Mouse (Mus musculus): Measurements from ENCODE around the gene Mrnip. TPM values are rescaled to one million over a fixed set of nuclear protein-coding genes. Genes with fewer than 3 reads are reported as not detected.

Mrnip gene
- total RNA-seq, 1 experiment from 2014 or later, result 15.0 TPM

DNA sequence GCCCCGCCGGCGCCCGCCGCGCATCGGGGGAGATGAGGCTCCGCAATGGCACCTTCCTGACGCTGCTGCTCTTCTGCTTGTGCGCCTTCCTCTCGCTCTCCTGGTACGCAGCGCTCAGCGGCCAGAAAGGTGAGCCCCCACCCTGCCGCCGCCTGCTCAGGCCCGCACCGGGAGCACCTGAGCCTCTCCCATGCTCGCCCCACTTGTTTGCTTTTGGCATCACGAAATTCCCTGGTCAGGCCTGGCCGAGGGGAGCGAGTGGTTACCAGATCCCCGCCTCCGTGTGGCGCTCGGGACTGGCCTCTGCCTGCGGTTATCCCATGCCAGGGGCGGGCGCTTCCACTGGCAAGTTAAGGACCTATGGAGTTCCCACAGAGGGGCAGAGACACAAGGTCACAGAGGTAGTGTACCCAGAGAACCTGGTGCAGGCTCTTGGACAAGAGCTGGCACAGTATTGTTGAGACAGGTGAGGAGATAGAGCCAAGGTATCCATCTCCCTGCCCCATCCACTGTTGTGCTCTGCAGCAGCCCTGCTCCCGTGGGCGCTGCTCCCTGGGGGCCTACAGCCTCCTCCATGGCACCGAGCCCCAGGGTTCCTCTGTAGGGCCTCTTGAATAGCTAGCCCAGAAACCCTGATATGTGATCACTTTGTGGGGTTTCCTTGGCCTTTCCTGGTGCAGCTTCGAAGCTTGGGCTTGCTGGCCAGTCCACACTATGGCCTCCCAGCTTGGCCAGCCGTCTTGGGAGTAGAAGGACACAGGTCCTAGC, 51.6 kb downstream of the Mrnip start:
- peak; percentile 61 for DNase-seq

- DNase-seq, result no peak
Measured at GRCm38 (mm10) chr11:50226406-50226805, 52.2 kb downstream of the Mrnip start.

- DNase-seq, result no peak
Measured at GRCm38 (mm10) chr11:50227226-50227625, 53.0 kb downstream of the Mrnip start.

DNA sequence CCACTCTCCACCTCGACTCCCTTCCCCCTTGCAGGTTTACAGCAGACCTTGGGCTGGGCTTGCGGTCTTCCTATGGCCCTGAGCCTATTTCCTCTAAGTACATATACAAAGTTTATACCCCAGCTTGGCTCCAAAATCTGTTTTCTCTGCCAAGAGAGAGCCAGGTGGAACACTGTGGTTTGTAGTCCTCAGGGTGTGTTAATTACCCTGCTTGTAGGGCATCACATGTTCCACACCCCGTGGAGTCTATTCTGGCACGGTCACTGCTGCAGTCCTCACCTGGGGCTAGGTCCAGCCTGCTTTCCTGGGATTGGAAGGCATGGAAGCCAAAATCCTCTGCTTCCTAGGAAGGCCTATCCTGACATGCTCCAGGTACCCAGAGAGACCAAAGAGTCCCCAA, 53.5 kb downstream of the Mrnip start:
- no peak for DNase-seq

- DNase-seq, result no peak
Measured at GRCm38 (mm10) chr11:50228772-50229171, 54.5 kb downstream of the Mrnip start.

- peak; percentile 75 for DNase-seq
Measured at GRCm38 (mm10) chr11:50229252-50229910, 55.1 kb downstream of the Mrnip start.

DNA sequence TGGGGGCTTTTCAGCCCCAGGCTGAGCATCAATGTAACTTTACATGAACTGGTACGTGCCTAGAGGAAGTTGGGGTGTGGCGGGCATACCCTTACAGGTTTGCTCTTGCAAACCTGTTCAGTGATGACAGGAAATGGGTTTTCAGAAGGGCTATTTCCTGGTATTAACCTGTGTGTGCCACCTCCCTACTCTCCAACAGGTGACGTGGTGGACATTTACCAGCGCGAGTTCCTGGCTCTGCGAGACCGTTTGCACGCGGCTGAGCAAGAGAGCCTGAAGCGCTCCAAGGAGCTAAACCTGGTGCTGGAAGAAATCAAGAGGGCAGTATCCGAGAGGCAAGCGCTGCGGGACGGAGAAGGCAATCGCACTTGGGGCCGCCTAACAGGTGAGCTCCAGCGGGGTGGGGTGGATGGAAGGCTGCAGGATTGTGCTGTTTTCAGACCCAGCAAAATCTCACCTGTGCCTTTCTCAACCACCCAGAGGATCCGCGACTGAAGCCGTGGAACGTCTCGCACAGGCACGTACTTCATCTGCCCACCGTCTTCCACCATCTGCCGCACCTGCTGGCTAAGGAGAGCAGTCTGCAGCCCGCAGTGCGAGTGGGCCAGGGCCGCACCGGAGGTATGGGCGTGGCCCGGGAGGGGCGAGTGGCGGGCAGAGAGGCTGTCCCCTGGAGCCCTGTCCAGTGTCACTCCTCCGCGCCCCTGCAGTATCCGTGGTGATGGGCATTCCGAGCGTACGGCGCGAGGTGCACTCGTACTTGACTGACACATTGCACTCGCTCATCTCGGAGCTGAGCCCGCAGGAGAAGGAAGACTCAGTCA, 56.4 kb downstream of the Mrnip start:
- DNase-seq, result no peak

DNA sequence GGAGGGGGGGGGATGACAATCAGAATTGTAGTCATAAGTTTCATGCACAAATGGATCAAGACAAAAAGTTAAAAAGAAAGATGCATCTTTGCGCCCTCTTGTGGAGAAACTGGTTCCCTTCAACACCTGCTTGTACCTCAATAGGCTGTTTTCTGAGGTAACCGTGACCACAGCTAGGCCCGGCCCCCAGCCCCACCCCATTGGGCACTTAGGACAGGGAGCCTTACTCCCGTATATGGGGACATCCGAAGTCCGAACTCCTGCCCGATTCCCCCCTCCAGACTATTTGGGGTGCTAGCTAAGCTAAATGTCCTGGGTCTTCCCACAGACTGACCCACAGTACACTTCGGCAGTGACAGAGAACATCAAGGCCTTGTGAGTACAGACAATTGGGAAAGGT, 57.2 kb downstream of the Mrnip start:
- no peak for DNase-seq

GRCm38 (mm10) chr11:50233022-50233421, 58.8 kb downstream of the Mrnip start:
- DNase-seq, result no peak

DNA sequence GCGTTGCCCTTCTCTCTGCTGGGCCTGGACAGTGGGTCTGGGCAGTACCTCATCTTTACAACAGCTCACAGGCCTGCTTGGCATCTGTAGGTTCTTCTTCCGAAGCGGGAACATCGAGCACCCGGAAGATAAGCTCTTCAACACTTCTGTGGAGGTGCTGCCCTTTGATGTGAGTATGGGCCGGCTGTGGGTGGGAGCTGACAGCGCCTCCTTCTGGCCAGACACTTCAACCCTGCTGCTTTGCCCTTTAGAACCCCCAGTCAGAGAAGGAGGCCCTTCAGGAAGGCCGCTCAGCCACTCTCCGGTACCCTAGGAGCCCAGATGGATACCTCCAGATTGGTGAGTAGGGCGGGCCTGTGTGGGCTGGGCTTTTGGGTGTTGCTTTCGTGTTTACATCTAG, 59.7 kb downstream of the Mrnip start:
- no peak for DNase-seq

DNA sequence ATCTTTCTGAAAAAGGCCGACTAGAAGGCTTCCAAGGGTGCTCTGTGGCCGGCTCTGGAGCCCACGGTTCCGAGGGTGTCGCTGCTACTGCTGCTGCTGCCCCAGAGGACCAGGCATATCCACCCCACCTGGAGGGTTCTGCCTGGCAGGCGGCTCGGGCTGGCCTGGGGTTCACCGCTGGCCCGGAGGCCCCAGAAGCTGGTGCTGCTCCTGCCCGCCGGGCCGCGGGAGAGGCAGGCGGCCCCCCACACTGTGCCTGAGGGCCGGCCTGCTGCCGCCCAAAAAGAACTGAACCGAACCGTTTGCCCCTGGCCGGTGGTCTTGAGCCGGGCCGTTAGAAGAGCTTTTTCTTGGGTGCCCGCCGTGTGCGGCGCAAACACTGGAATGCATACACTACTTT, 60.4 kb downstream of the Mrnip start:
- DNase-seq, result no peak

- peak; percentile 93 for DNase-seq
Measured at GRCm38 (mm10) chr11:50236540-50236936, 62.3 kb downstream of the Mrnip start.

GRCm38 (mm10) chr11:50236937-50237835, 62.9 kb downstream of the Mrnip start:
- no peak for DNase-seq

DNA sequence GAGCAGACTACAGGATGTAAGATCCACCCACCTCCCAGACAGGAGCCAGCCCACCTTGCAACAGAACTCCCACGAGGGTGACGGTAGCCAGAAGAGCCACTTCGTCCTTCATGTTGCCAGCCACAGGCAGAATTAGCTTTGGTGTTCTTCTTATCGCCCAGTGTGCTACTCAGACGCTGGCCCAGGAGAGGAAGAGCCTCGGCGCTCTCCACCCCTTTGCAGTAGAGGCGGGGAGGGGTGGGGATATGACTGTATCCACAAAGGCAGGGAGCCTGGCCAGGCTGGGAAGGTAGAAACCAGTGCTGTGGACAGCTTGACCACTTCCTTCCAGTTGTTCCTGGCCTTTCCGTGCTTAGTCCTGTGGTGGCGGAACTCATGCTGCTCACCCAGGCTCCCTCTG, 64.1 kb downstream of the Mrnip start, which contains the start of gene Ltc4s:
Ltc4s (minus strand) TSS at position 293 of the 400 bp plus-strand sequence.
- DNase-seq, result no peak

DNA sequence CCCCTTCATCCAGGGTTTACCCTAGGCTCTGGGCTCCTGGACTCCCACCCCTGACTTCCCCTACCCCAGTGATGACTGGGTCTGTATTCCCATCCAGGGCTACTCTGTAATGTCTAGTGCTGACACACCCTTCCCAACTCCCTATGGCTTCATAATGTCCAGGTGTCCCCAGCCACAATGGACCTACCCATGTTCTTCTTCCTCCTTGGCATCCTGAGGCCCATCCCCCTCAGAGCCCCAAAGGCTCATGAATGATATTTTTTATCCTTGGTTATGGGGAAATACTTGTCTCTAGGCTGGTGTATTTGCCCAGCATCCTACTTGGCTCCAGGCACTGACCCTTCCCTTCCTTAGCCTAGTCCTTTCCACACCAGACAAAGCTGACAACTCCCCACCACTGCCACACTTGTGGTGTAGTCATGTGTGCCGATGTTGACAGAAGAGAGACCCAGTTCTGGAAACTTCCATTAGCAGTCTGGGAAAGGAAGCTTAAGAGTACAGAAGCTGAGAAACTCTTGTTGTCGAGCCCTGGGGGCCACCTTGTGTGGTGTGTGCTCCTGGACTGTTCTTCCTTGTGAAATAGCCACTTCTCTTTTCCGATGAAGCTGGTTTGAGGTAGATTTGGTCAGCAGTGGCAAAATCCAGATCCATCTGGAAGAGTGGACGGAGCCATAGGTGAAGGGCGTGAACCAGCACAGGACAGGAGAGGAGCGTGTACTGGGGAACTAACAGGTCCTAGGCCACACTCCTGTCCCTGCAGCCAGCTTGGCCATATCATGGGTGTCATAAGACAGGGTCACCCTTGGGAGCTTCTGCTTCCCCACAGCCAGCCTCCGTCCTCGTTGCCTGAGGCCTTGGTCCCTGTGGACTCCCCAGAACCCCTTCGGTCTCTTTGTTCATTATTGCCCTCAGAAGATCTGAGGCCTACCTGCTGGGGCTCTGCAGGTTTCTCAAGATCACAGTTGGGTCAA, 64.9 kb downstream of the Mrnip start:
- DNase-seq, result no peak

GRCm38 (mm10) chr11:50240235-50240911, 66.1 kb downstream of the Mrnip start:
- DNase-seq, result no peak

- DNase-seq, result no peak
Measured at GRCm38 (mm10) chr11:50243926-50244325, 69.7 kb downstream of the Mrnip start.

DNA sequence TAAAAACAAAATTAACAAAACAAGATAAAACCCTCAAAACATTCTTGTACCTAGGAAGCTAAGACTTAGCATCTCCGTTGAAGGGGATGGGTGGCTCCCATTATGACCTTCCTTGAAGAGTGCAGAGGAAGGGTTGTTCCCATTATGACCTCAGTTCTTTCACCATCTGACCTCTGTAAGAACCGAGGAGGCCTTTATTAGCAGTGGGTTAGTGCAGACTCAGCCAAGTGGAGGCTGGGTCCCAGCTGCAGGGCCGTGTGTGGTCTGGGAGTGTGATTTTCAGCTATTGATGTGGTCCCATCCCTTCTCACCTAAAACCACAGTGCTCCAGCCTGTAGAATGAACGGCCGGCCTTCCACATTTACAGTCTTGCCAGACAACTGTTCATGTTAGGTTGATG, 71.0 kb downstream of the Mrnip start:
- DNase-seq, result no peak

- no peak for DNase-seq
Measured at GRCm38 (mm10) chr11:50248473-50249171, 74.4 kb downstream of the Mrnip start.
